Mouse (Mus musculus) spleen, adult 2 months (tissue): ENCODE results near the gene Dync1i2.

Source experiments
- CTCF ChIP-seq: fragments of 200-500 bp; IDR thresholded peaks from 2 replicates; pipeline ENCODE4 v1.5.1; 2011; ENCODE audit warnings: mild to moderate bottlenecking, inconsistent platforms; ENCODE audit not compliant: insufficient read depth, insufficient read length, insufficient replicate concordance; ENCODE audit errors: extremely low read depth
- POLR2A ChIP-seq: fragments of 200-500 bp; IDR thresholded peaks from 2 replicates; pipeline ENCODE4 v1.6.1; 2011; ENCODE audit warnings: low read depth, low read length, inconsistent platforms

- TF ChIP-seq CTCF (no peak), POLR2A (no peak)
These were observed 23.6 kb upstream of the Dync1i2 start for GRCm38 (mm10) chr2:71187950-71188349.
